Mouse (Mus musculus) embryonic fibroblast, embryonic 13.5 days (primary cell): ENCODE results near the gene Tusc2.

Experiments used
- CTCF ChIP-seq: IDR thresholded peaks from 2 replicates; pipeline ENCODE4 v1.5.1; 2011; ENCODE audit warnings: mild to moderate bottlenecking, control low read depth, low read length, moderate library complexity, borderline replicate concordance; ENCODE audit not compliant: insufficient read depth
- POLR2A ChIP-seq: IDR thresholded peaks from 2 replicates; pipeline ENCODE4 v1.6.1; 2011; ENCODE audit warnings: low read depth, mild to moderate bottlenecking, control low read depth, low read length, moderate library complexity

DNA sequence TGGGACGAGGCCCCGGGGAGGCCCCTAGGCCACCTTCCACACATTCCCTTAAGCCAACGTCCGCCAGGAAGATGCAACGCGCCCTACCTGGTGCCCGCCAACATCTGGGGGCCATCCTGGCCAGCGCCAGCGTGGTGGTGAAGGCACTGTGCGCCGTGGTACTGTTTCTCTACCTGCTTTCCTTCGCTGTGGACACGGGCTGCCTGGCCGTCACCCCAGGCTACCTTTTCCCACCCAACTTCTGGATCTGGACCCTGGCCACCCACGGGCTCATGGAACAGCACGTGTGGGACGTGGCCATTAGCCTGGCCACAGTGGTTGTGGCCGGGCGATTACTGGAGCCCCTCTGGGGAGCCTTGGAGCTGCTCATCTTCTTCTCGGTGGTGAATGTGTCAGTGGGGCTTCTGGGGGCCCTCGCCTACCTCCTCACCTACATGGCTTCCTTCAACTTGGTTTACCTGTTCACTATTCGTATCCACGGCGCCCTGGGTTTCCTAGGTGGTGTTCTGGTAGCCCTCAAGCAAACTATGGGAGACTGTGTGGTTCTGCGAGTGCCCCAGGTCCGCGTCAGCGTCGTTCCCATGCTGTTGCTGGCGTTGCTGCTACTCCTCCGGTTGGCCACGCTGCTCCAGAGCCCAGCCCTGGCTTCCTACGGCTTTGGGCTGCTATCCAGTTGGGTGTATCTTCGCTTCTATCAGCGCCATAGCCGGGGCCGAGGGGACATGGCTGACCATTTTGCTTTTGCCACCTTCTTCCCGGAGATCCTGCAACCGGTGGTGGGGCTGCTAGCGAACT, 28.4 kb upstream of the Tusc2 start:
- TF ChIP-seq CTCF (no peak), POLR2A (no peak; the same call in 1 of the 2 replicates)
